Mouse (Mus musculus) Muller cell, postnatal 12 days (primary cell): Measurements from ENCODE around the gene Actr6.

Source experiments
- DNase-seq: peaks from one replicate; pipeline ENCODE4 v3.0.0-alpha.2; 2015; ENCODE audit errors: inconsistent ontology term

Gene Actr6

DNA sequence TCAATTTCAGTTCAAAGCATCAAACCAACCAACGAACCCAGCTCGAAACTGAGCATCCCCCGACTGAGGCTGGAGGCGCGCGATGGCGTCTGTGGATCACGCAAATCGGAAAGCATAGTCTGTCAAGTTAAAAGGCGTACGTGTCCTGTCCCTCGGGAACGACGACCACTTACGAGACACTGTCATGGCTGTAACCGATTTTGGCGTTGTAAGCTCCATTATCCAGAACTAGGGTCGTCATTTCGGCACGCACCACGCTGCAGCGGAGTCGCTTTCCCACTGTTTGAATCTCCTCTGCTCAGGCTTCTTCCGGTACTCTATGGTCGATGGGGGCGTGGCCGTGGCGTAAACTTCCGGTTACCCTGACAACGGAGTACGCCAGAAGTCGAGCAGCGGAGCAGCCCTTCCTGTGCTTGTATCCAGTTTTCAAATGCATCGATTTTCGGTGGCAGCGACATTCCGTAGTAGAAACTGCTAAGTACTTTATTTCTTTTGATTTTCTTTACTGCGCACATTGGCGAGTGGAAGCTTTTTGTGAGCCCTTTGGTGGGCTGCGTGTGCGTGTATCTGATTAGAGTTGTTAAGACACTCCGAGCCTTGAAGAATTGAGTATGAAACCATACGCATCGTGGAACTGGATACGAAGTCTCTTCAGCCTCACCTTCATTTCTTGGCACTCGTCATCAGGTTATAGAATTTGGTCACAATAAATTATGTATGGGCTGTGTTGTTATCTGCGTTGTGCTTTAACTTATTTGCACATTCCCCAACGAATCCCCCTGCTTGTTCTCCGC is at the start of gene Actr6:
TSS of gene Actr6 (minus strand) at position 295 of the 794 bp plus-strand sequence.
- peak; percentile 91 for DNase-seq

DNA sequence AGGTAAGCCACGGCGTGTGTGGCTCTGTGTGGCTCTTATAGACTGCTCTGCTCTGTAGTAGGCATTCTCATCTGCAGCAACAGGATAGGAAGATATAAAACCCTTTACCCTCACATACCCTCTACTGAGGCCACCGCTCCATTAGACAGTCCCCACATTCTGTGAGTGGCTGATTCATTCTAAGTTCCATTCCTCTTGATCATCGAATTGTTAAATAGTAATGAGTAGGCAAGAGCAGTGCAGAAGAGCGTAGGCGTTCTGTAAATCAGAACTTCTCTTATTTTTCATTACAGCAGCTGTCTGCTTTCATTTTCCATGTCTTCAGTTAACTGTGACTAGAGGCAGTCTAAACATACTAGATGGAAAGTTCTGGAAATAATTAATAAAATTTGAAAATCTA is 43.9 kb upstream of the Actr6 start:
- peak; percentile 81 for DNase-seq

DNA sequence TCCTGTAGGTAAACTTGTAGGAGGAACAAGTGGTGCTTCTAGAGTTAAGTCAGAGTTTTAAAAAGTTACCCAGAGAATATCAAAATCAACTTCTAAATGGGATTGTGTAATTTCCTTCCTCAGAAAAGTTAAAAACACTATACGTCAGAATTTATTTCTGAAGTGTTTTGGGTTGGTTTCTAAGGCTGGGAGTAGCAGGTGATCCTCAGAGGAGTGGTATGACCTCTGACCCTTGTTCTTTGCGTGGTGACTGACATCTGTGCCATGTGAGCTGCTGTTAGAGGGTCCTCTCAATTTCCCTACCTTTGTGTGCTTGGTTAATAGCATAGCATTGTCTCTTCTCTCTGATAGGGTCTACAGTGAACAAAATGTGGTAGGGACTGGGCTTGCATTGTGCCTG is 39.8 kb upstream of the Actr6 start:
- no peak for DNase-seq

DNA sequence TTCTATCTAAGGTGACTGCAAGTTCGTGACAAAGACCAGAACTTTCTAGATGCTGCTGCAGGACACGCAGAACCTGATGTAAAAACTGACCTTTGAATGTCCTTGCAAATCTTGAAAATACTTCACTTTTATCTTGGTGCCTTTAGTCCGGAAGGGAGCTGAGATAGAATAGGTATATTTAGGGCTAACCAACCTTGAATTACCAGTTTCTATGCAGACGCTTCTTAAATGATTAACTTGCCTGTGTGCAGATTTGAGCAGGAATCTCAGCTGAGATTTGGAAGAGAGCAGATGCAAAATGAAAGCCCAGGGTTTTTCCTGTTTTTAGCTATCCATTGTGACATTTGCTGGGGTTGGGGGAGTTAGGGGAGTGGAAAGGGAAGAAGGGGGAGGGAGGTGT is 37.0 kb upstream of the Actr6 start:
- DNase-seq = no peak

DNA sequence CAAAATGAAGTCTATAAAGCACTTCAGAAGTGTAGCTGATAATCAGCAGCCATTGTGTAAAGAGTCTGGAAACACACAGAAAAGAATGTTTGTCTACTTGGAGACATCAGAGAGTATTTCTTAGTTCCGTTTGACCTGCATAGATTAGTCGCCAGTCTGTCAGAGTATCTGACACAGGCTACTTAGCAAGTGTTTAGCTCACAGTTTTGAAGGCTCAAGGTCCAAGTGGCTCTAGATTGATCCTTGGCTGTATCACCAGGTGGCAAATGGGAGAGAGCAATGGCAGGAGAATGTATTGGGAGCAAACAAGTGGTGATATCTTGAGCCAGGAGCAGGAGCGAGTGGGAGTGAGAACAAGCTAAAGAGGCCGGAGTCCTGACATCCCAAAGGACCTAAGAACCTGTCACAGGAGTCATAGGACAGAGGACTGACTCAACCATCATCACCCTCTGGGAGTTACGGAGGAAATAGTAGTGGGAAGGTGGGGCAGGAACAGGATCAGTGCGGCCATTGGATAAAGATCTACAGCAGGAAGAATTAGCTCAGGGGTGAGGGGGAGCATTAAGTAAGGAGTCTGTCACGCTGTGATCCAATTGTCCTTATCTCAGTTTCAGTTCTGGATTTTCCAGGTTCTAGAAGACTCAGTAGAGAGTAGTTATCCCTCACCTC is 36.4 kb upstream of the Actr6 start:
- no peak for DNase-seq

DNA sequence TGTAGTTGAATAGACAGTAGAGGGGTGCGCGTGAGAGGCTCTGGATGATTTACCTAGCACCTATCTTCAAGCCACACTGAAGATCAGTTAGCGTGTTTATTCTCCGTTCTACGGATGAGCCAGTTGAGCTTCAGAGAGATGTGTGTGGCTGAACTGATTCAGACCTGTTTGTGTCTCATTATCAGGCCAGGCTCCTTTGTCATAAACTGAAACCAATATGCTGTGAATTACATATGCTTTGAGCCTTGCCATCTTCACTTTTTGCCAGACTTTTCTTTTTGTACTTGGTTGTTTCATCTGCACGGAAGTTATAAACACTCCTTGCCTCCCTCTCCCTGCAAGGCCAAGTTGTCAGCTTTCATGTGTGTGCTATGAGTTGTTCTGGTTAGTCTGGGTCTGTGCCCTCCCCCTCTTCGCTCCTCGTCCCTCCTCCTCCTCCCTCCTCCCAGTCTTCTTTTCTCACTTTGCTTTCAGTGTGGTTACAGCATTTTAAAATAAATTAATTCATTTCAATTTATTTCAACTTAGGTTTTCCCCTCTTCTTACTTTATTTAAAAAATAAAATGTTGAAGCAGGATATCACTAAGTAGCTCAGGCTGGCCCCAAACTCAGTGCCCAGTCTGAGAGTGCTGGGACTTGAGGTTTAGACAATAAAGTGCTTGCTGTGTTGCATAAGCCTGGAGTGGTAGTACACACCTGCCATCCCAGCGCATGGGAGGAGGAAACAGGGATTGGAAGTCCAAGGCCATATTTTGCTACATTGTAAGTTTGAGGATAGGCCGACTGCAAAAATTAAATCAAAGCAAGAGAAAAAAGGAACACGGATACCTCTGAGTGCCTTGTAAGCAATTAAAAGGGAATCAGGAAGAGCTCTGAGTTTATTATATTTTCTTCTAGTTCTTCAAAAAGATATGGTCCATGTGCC is 34.0 kb upstream of the Actr6 start:
- DNase-seq = no peak

DNA sequence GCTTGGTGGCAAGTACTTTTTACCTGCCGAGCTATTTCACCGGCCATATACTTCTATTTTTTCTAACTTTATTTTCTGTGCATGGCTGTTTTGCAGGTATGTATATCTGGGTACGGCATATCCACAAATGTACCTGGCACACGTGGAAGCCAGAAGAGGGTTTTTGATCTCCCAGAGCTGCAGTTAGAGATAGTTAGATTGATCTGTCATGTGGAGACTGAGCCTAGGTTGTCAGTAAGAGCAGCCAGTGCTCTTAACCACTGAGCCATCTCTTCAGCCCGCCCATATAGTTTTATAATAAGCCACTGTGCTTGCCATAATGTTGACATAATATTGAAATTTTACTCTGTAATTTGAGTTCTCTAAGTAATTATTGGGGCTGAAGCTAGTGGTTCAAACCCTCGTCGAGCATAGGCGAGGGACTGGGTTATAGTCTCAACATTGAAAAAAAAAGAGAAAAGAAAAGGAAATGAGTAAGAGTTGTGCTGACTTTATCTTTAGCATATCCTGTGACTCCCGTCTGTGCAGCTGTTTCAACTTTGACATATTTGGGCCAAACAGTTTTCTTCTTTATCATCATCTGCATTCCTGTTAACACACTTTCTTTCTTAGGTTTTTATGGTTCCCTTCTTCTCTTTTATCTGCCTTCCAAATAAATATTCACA is 32.5 kb upstream of the Actr6 start:
- DNase-seq = no peak

DNA sequence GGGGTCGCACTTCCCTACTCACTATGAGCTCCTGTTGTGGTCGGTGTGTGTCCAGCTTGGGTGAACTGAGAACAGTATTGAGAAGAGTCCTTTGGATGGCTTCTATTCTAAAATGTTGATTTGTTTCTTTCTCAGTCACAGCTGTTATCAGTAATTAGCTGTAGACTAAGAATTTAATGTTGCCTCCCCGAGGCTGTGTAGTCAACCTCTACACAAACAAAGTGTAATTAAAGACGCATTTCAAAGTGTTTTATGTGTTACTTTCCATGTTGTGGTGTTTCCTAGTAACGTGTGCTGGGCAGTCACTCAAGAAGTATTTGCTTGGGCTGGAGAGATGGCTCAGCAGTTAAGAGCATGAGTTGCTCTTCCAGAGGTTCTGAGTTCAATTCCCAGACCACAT is 28.7 kb upstream of the Actr6 start:
- DNase-seq = no peak

DNA sequence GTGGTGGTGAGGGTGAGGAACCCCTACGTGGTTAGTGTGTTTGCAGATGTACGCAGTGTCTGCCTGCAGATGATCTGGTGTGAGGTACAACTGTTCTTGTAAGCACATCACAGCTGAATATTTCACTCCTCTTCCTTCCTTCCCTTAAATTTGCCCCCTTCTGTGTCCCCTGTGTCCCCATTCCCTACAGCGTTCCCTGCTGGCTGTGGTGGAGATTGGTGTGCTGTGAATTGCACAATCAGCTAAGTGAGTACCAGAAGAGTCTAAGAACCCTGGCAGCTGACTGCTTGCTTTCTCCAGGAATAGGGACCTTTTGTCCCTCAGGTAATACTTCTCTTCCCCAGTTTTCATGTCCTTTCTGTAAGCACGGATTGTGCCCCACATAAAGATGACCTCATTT is 23.1 kb upstream of the Actr6 start:
- no peak for DNase-seq

DNA sequence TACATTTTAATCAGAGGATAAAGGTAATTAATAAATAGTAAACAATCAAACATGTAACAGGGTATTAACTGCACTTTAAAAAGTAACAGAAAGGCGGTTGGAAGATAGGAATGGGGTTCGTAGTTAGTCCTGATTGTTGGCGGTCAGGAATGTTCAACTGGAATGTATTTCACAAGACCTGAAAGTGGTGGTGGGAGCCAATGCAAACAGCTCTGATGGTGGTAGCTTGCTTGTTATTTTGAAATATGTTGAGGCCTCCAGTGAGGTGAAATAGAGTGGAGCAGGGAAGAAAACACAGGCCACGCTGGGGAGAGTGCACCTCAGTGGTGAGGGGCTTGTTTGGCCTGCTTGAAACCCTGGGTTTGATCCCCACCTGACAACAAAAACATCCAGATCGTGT is 19.0 kb upstream of the Actr6 start:
- DNase-seq = no peak

DNA sequence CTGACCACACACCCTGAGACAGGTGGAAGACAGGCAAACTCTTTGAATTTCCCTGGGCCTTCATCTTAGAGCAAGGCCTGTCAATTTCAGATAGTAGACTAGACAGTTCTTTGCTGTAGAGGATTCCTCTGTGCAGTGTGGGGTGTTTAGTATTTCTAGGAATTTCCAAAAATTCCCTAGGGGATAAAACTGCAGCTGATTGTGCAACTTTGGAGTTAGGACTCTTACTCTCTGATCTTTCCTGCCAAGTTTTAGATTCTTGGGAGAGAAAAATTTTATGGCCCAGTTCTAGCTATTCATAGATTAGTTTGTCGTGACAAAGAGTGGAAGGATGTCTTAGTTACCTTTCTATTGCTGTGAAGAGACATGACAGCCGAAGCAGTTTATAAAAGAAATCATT is 16.5 kb upstream of the Actr6 start:
- peak; percentile 26 for DNase-seq

DNA sequence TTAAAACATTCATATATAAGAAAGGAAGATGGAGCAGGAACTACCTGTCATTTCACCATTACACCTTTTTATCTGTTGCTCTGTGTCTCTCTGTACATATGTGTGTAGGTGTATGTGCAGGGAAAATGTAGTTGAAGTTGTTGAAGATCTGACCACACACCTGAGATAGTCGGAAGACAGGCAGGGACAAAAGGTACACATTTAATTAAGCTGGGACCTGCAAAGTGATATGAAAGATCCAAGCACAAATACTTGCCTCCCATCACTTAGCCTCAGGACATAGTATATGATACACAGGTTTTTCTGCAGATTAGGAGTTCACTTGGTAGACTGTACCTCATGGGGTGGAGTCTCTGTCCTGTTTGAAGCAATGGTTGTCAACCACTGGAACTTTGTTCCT is 15.8 kb upstream of the Actr6 start:
- DNase-seq = no peak

DNA sequence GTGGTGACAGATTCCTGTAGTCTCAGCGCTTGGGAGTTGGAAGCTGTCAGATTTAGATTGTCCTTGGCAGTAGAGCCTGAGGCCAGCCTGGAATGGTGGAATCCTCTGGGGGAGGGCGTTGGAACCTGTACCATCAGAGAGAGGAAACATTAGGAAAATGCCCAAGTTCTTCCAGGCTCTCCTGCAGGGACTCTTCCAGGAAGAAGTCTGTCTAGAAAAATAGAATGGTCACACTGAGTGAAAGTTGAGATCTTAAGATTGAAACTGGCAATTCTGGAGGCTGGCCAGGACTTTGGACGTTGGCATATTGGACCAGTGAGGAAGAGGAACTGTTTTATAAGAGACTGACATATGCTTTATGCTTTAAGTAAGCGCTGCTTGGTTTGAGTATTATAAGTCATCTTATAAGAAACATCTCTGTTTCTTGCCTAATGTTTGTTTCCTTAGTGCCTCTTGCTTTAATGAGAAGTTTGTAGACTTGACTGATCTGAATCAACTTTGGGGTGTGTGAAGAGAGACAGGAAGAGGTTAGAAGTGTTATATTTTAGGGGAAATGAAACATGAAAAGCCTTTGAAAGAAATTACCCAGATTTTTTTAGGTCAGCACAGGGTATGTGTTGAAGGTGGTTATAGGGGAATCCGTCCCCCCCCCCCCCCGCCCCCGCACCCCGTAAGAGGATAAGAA is 15.3 kb upstream of the Actr6 start:
- no peak for DNase-seq

DNA sequence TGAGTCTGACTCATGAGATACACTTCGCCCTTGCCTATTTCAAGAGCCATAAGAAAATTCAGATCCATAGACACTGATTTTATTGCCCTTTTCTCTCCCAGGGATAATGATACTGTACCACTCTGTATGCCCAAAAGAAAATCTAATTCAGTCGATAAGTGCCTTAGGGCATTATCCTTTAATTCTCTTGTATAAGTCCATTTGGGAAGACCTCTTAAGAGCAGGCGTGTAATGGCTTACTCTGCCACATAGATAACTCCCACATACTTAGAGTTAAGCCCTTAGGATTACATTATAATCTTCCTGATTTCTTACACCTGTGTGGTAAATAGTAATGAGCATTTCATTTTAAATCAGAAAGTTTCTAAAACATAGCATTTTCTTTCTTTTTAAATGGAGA is 14.5 kb upstream of the Actr6 start:
- no peak for DNase-seq

DNA sequence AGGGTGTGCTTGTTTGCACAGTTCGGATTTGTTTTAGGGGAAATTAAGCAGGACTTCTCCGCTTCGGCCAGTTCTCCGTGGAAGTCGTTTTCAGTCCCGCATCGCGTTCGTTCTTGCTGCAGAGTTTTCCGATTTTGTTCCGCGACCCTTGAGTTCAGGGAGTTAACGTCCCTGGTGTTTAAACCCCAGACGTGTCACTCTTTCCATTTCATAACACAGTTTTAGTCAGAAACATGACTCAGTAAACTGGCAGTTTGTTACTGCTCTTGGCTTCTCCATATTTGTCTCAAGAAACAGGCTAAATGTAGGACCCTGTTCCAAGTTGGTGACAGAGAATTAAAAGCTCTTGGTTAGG is 13.5 kb upstream of the Actr6 start:
- DNase-seq = no peak

DNA sequence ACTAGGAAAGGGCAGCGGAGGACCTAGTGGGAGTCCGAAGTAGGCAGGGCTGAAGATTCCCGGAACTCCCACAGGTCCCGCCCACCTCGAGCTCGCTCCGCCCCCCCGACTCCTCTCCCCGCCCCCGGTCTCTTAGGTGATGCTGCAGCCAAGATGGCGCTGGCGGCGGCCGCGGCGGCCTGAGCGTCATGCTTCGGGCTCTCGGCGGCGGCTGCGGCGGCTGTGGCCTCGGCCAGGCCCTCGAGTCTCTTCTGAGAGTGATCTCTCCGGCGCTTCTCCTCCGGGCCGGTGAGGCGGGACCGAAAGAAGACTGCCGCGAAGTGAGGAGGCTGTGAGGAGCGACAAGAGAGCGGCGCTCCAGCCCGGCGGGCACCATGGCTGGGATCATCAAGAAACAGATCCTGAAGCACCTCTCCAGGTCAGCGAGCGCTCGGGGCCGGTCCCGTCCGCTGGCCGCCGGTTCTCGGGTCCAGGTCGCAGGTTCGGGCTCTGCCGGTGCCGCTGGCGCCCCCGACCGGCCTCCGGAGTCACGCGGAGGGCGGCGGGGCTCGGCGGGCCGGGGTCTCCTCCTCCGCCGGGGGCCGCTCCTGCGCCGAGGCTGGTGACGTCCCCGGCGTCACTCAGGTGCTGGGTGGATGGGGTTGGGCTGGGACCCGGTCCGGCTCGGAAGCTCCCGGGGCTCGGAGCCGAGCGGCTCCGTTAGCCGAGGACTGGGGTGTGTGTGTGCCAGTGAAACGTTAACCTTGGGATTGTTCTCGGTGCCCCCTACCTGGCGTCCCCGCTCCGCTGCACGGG is 13.0 kb upstream of the Actr6 start, which contains the start of gene Uhrf1bp1l:
TSS of gene Uhrf1bp1l (plus strand) at position 121 of the 795 bp plus-strand sequence.
- peak; percentile 98 for DNase-seq

DNA sequence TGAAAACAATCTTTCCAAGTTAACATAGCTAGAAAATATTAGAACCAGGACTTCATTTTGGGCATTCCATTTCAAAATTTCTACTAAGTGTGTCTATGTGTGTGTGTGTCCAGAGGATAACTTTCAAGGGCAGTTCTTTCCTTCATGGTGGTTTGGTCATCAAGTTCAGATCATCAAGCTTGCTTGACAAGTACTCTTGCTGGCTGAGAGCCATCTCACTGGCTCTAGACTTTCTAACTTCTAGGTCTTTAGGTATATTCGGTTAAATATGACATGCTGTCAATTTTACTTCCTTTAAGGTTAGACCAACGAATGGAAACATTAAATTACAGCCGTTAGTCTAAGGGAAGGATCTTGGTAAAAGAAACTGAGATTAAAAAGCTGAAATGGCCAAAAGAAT is 12.2 kb upstream of the Actr6 start:
- DNase-seq = no peak

DNA sequence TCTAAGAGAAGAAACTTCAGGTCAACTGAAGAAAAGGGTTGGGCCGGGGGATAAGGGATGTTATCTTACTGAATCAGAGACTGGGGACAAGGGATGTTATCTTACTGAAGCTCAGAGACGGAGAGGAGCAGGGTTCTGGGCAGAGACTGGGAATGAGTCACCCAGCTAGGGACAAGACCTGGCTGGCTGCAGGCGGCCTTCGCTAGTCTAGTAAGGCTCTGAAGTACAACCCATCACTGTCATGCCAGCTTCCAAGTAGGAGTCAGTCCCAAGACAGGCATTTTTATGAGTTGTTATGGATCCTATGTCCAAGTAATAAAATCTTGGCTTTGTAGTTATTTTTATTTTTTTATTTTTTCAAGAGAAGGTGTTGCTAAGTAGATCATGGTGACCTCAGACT is 11.2 kb upstream of the Actr6 start:
- no peak for DNase-seq

DNA sequence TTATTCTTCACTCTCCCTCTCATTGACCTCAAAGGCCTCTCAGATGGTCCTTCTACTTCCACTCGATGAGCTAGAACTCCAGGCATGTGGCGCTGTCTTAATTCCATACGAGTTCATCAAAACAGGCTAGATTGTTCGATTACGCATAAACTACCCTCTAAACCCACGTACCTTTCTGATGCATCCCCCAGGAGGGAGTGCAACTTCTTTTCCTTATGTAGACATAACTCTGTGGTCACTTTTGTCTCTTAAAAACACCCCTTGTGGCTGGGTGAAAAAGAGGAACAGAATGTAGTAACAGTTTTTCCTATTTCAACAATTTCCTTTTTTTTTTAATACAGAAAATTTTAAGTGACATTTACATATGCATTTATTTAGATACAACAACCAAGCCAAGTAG is 8.9 kb upstream of the Actr6 start:
- DNase-seq = no peak

DNA sequence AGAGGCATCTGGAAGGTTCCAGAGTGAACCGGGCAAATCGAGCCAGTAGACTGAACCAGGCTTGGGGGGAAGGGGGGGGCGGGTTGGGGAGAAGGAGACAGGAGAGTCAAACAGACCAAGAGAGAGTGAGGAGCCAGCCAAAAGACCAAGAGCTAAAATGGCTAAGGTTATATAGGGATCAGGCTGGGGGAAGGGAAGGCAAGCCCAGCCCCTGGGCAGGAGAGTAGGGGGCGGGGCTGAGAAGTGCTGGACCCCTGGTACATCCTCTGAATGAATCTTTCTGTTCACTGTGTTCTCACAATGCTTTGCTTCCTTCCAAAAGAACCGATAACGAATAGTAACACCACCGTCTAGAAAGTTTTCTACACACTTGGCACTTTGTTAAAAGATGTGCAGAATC is 7.6 kb upstream of the Actr6 start:
- DNase-seq = no peak
